Mouse (Mus musculus): ENCODE data around the gene Pnma1. TPM values are rescaled to one million over a fixed set of nuclear protein-coding genes. Genes with fewer than 3 reads are reported as not detected.

Pnma1 gene
- total and polyA plus RNA-seq, 3 experiments = 0.13 to 0.30 TPM; not detected in 1

DNA sequence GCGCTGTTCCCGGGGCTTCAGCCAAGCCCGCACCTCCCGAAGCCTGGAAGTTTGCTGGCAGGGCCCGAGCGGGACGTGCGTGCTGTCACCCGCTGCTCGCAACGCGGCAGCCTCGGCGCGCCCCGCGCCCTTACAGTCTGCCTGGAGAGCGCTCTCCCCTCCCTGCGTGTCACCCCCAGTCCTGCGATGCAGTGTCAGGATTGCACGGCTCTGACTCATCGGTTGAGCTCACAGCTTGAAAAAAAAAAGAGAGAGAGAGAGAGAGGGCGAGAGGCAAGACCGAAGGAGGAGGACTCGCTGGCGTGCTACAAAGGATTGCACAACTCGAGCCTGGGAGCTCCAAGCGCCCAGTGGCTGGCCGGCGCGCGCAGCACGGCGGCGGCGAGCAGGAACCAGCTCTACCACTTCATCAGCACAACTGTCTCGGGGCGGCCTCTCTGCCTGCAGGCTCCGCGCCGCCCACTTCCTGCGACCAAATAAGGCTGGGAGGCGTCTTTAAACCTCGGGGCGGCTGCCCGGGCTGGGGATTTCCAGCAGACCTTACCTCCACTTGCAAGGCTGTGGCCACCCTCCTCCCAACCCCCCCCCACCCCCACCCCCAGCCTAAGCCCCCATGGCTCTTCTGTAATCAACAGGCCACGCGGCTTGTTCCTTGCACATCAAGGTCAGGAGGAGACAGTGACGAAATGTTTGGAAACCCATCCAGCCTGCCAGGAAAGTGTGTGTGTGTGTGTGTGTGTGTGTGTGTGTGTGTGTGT, 45.5 kb upstream of the Pnma1 start:
- peaks cover 33% of the 10 kb centered on the region for H3K79me2 ChIP-seq (replicated peaks; ENCODE audit: control insufficient read depth, extremely low read depth, insufficient read depth, poor library complexity, severe bottlenecking)
- dilution Hi-C loops (cut with MboI; ENCODE audit: extremely low pct_ligation_motif_present, extremely low pct_unique_long_range_greater_than_20kb, low sequenced_read_pairs) = no loop called here
- peak overlapping the region; percentile 93 for H3K27ac ChIP-seq (ENCODE audit: insufficient read depth, low read depth)
- H3K4me2 ChIP-seq (ENCODE audit: insufficient read depth, low read depth, poor library complexity, severe bottlenecking) = peak overlapping the region; percentile 89
- H3K4me3 ChIP-seq (replicated peaks in 1 of 3; ENCODE audit: low read depth in 2 of 3, low read length in 2 of 3, poor library complexity in 1 of 3) = peak overlapping the region; percentile 71 to 92 (median 71)
- TF ChIP-seq ZKSCAN1 (IDR thresholded peaks at IDR 0.05; ENCODE audit: borderline replicate concordance, low read depth, low read length) (no peak), UBTF (IDR thresholded peaks at IDR 0.05; ENCODE audit: low read depth, low read length) (no peak), SIN3A (IDR thresholded peaks at IDR 0.05; ENCODE audit: low read length) (no peak), POLR2A (IDR thresholded peaks at IDR 0.05; ENCODE audit: low read depth, low read length) (peak; percentile 96), IRF4 (IDR thresholded peaks at IDR 0.05; ENCODE audit: low read depth, low read length) (no peak), ELF1 (IDR thresholded peaks at IDR 0.05; ENCODE audit: low read depth, low read length) (peak; percentile 51; the same call in 1 of the 2 replicates), KAT2A (IDR thresholded peaks at IDR 0.05; ENCODE audit: insufficient replicate concordance, low read length) (peak; percentile 69; the same call in 1 of the 2 replicates), JUN (IDR thresholded peaks at IDR 0.05; ENCODE audit: insufficient read depth, low read depth, low read length) (no peak), EP300 (IDR thresholded peaks at IDR 0.05; ENCODE audit: low read length) (0 out of 2 replicates have a peak, but pooled peaks have one; percentile 17), TBP (conservative IDR thresholded peaks at IDR 0.05; ENCODE audit: low read depth, low read length) (peak; percentile 74), MAX (IDR thresholded peaks at IDR 0.05; ENCODE audit: low read length) (no peak), NRF1 (IDR thresholded peaks at IDR 0.05; ENCODE audit: low read depth, low read length) (peak; percentile 74), USF2 (conservative IDR thresholded peaks at IDR 0.05; ENCODE audit: low read depth, low read length) (no peak), MXI1 (IDR thresholded peaks at IDR 0.05; ENCODE audit: low read depth, low read length) (peak; percentile 78), MAZ (IDR thresholded peaks at IDR 0.05; ENCODE audit: low read depth, low read length) (peak; percentile 42; the same call in 1 of the 2 replicates), RCOR1 (conservative IDR thresholded peaks at IDR 0.05; ENCODE audit: low read depth, low read length) (no peak), ZC3H11A (IDR thresholded peaks at IDR 0.05; ENCODE audit: low read depth, low read length) (no peak), ETS1 (conservative IDR thresholded peaks at IDR 0.05; ENCODE audit: low read depth, low read length) (no peak; the same call in none of the 2 replicates), CTCF (conservative IDR thresholded peaks at IDR 0.05 in 1 of 2, IDR thresholded peaks at IDR 0.05 in 1 of 2; ENCODE audit: low read depth in 2 of 2, low read length in 2 of 2) (no peak), TCF12 (IDR thresholded peaks at IDR 0.05; ENCODE audit: low read depth, low read length) (peak; percentile 61), CHD1 (IDR thresholded peaks at IDR 0.05; ENCODE audit: low read depth, low read length) (no peak), USF1 (IDR thresholded peaks at IDR 0.05; ENCODE audit: low read depth, low read length) (no peak), RAD21 (IDR thresholded peaks at IDR 0.05; ENCODE audit: low read depth, low read length) (no peak; the same call in 1 of the 2 replicates), HCFC1 (IDR thresholded peaks at IDR 0.05; ENCODE audit: low read depth, low read length) (no peak; the same call in 1 of the 2 replicates), MAFK (IDR thresholded peaks at IDR 0.05; ENCODE audit: insufficient replicate concordance, low read length) (no peak), ZNF384 (IDR thresholded peaks at IDR 0.05; ENCODE audit: low read depth, low read length) (peak; percentile 66), JUND (conservative IDR thresholded peaks at IDR 0.05; ENCODE audit: low read depth, low read length) (no peak), PAX5 (IDR thresholded peaks at IDR 0.05; ENCODE audit: low read length) (no peak), SMC3 (IDR thresholded peaks at IDR 0.05; ENCODE audit: low read depth, low read length) (no peak), GABPA (IDR thresholded peaks at IDR 0.05; ENCODE audit: insufficient replicate concordance, low read depth, low read length) (no peak), MYC (IDR thresholded peaks at IDR 0.05; ENCODE audit: low read depth, low read length) (peak; percentile 54; the same call in 1 of the 2 replicates), CHD2 (IDR thresholded peaks at IDR 0.05; ENCODE audit: low read length) (peak; percentile 59; the same call in 1 of the 2 replicates), MEF2A (IDR thresholded peaks at IDR 0.05; ENCODE audit: borderline replicate concordance, low read depth, low read length) (no peak), NELFE (IDR thresholded peaks at IDR 0.05; ENCODE audit: low read depth, low read length) (peak; percentile 79), ZMIZ1 (IDR thresholded peaks at IDR 0.05; ENCODE audit: low read depth, low read length) (peak; percentile 89; the same call in 1 of the 2 replicates), POLR2AphosphoS2 (IDR thresholded peaks at IDR 0.05; ENCODE audit: low read depth, low read length) (peak; percentile 48; the same call in 1 of the 2 replicates), E2F4 (IDR thresholded peaks at IDR 0.05; ENCODE audit: insufficient replicate concordance, low read depth, low read length) (no peak), BHLHE40 (IDR thresholded peaks at IDR 0.05; ENCODE audit: low read depth, low read length) (0 out of 2 replicates have a peak, but pooled peaks have one; percentile 4)
- in situ Hi-C loops (cut with MboI; ENCODE audit: low pct_ligation_motif_present, low pct_unique_long_range_greater_than_20kb, low sequenced_read_pairs) = no loop called here
- H3K9me3 ChIP-seq (replicated peaks; ENCODE audit: low read length) = no peaks in the 10 kb centered on the region
- H3K9ac ChIP-seq (ENCODE audit: insufficient read depth, low read depth) = peak overlapping the region; percentile 96
- H3K36me3 ChIP-seq (replicated peaks in 1 of 2; ENCODE audit: control insufficient read depth in 1 of 2, insufficient read depth in 1 of 2, low read length in 1 of 2) = peaks cover 0 to 19% of the 10 kb centered on the region in 2 experiments
- H3K4me1 ChIP-seq (ENCODE audit: control insufficient read depth in 1 of 2, insufficient read depth in 2 of 2) = peaks cover 22 to 63% of the 10 kb centered on the region in 2 experiments
- no peaks in the 10 kb centered on the region for H3K27me3 ChIP-seq (replicated peaks)
- peak; percentile 95 for DNase-seq (ENCODE audit: extremely low read depth)

Data from CH12.LX (cell line).